Mouse (Mus musculus): ENCODE data around the gene Vps13d. TPM values are rescaled to one million over a fixed set of nuclear protein-coding genes. Genes with fewer than 3 reads are reported as not detected.

Gene Vps13d
- total RNA-seq, 1 experiment from 2014 or later, result 101 TPM

- no peak for ATAC-seq (ENCODE audit: extremely low read depth, insufficient number of reproducible peaks, low FRiP score, poor library complexity, severe bottlenecking)
These were observed 91.2 kb downstream of the Vps13d start for GRCm38 (mm10) chr4:145103617-145104016.

- no peak for ATAC-seq (ENCODE audit: extremely low read depth, insufficient number of reproducible peaks, low FRiP score, poor library complexity, severe bottlenecking)
These were observed 92.7 kb downstream of the Vps13d start for GRCm38 (mm10) chr4:145101823-145102718.

- ATAC-seq (ENCODE audit: extremely low read depth, insufficient number of reproducible peaks, low FRiP score, poor library complexity, severe bottlenecking), result no peak
These were observed 95.0 kb downstream of the Vps13d start for GRCm38 (mm10) chr4:145099853-145100252.

GRCm38 (mm10) chr4:145099344-145099743 is 95.5 kb downstream of the Vps13d start:
- ATAC-seq (ENCODE audit: extremely low read depth, insufficient number of reproducible peaks, low FRiP score, poor library complexity, severe bottlenecking), result no peak

GRCm38 (mm10) chr4:145097974-145098373 is 96.8 kb downstream of the Vps13d start:
- ATAC-seq (ENCODE audit: extremely low read depth, insufficient number of reproducible peaks, low FRiP score, poor library complexity, severe bottlenecking), result no peak

GRCm38 (mm10) chr4:145096481-145097039 is 98.2 kb downstream of the Vps13d start:
- no peak for ATAC-seq (ENCODE audit: extremely low read depth, insufficient number of reproducible peaks, low FRiP score, poor library complexity, severe bottlenecking)

DNA sequence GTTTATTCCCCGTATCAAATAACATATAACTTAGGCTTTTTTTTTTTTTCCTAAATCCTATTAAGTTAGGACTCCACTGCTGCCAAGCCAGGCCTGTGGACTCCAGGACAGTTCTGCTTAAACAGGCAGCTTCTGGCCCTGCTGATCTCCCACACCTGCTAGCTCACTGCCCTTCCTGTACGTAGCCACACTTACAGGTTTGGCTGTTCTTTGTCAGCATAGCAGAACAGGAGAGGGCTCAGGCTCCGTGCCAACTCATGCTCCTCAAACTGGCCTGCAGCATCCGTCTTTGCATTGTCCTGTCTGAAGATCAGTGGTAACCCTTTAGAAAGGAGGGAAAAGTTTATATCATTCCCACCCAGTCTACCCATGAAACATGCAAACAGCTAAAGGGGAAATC is 108.3 kb downstream of the Vps13d start:
- ATAC-seq (ENCODE audit: extremely low read depth, insufficient number of reproducible peaks, low FRiP score, poor library complexity, severe bottlenecking), result no peak

DNA sequence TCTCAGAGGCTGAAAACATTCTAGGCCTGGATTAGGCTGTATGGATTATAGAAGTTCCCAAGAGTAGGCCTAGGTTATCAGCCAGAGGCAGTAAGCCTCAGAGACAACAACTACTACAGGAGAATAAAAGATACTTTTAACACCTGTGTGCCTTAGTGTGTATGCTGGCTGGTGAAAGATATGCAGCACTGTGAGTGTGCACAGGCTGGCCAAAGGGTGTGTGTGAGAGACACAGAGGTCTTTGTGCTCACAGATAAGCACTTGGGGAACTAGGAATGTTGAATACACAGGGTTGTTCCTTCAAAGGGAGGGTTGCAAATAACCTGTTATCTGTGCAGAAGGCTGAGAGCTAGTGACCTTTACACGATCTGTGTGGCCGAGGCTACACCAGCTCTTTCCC is 115.5 kb downstream of the Vps13d start:
- ATAC-seq (ENCODE audit: extremely low read depth, insufficient number of reproducible peaks, low FRiP score, poor library complexity, severe bottlenecking), result no peak

DNA sequence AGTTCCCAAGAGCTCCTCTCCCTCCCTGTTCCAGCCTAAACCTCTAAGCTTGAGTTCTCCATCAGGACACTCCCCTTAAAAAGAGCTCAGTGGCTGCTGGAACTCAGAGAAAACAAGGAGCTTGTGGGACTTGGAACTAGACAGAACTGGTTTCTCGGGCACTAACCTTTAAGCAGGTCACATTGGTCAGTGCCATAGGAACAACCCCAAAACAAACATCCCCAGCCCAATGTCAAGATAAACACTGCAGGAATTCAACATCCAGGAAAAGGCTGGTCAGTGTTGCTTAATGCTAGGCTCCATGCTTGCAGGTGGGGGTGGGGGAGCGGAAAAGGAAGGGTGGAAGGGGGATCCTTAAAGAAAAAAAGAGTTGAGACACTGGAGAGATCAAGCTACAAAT is 120.5 kb downstream of the Vps13d start:
- no peak for ATAC-seq (ENCODE audit: extremely low read depth, insufficient number of reproducible peaks, low FRiP score, poor library complexity, severe bottlenecking)

GRCm38 (mm10) chr4:145073728-145074127 is 121.1 kb downstream of the Vps13d start:
- no peak for ATAC-seq (ENCODE audit: extremely low read depth, insufficient number of reproducible peaks, low FRiP score, poor library complexity, severe bottlenecking)

GRCm38 (mm10) chr4:145071942-145072341 is 122.9 kb downstream of the Vps13d start:
- no peak for ATAC-seq (ENCODE audit: extremely low read depth, insufficient number of reproducible peaks, low FRiP score, poor library complexity, severe bottlenecking)

GRCm38 (mm10) chr4:145067019-145067680 is 127.7 kb downstream of the Vps13d start:
- no peak for ATAC-seq (ENCODE audit: extremely low read depth, insufficient number of reproducible peaks, low FRiP score, poor library complexity, severe bottlenecking)

DNA sequence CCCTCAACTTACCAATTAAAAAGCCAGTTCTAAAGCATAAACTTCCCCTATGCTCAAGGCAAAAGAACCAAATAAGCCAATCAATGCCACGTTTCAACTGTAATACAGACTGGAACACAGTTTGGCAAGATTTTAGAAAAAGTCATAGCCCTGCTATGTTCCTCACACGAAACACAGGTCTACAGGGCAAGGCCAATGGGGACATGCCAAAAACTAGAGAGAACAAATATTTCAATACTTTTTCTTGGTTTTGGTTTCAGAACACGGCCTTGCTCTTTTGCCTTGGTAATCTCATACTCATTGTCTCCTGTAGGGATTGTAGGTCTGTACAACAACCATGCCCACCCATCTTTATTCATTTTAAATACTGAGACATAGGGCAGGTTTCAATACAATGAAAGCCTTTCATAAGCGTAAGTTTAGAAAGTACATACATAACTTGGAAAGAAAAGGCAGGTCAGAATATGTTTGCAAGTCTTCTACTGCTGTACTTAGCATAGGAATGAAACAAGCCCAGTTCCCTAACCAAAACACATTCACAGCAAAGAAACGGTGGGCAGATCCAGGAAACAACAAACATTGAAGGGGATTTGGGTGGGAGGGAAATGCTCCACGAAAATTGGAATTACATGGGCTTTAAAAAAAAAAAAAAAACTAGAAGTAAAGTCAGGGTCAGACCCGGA is 128.3 kb downstream of the Vps13d start:
- no peak for ATAC-seq (ENCODE audit: extremely low read depth, insufficient number of reproducible peaks, low FRiP score, poor library complexity, severe bottlenecking)

DNA sequence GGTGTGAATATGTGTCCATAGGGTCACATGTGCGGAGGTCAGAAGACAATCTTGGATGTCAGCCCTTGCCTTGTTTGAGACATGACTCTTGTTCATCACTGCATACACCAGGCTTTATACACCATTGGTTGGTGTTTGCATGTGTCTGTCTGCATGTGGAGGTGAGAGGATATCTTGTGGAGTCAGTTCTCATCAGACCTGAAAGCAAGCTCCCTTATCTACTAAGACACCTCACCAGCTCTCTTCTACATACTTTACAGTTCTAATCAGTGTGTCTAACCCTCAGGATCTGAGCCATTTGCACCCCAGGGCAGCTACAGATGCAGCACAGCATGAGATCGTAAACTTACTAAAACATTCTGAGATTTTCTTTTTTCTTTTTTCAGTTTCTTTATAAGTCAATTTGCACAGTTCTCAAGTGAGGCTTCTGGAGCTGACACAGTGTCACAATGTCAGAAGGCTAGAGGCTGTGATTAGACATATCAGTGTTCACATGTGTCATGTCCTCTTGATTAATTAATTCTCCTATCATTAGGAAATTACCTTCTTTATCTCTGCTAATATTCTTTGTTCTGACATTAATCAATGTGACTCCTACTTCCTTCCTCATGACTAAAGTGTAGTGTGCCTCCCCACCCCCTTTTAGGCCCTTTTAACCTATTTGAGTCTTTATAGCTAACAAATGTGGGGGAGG is 135.9 kb downstream of the Vps13d start:
- no peak for ATAC-seq (ENCODE audit: extremely low read depth, insufficient number of reproducible peaks, low FRiP score, poor library complexity, severe bottlenecking)

- ATAC-seq (ENCODE audit: extremely low read depth, insufficient number of reproducible peaks, low FRiP score, poor library complexity, severe bottlenecking), result no peak
These were observed 138.5 kb downstream of the Vps13d start for GRCm38 (mm10) chr4:145056346-145056745.

GRCm38 (mm10) chr4:145055792-145056191 is 139.0 kb downstream of the Vps13d start:
- no peak for ATAC-seq (ENCODE audit: extremely low read depth, insufficient number of reproducible peaks, low FRiP score, poor library complexity, severe bottlenecking)

DNA sequence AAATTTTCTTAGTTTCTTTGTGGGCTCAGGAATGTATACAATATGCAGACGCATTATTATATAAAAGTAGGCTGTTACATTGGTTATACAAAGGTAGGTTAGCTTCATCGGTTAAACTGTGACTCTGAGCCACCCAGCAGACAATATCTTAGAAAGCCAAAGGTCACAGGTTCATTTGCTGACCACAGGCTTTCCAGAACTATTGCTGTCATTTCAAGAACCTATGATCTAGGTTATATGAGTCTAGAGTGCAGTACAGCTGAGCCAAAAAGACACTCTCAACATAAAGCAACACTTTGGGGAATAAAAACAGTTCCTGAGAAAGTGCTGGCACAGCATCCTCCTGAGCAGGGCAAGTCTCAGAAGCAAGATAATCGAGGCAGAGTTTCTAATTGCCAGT is 140.4 kb downstream of the Vps13d start:
- ATAC-seq (ENCODE audit: extremely low read depth, insufficient number of reproducible peaks, low FRiP score, poor library complexity, severe bottlenecking), result no peak

DNA sequence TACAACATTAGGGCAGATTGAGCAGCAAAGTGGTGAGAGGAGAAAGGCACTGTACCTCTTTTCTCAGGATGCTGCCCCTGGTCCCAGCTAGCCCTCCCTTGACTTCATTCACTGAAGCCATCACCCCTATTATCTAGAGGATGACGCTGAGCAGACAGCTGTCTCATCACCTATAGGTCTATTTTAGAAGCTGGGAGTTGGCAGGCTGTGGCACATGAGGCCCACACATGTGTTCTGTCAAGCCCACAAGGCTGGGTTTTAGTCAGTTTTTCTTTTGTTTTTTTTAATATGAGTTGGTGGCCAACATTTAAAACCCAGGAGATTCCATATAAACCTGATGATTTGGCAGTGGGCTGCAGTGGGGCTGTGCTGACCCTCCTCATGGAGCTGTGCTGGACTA is 142.1 kb downstream of the Vps13d start:
- ATAC-seq (ENCODE audit: extremely low read depth, insufficient number of reproducible peaks, low FRiP score, poor library complexity, severe bottlenecking), result no peak

GRCm38 (mm10) chr4:145052282-145052681 is 142.5 kb downstream of the Vps13d start:
- no peak for ATAC-seq (ENCODE audit: extremely low read depth, insufficient number of reproducible peaks, low FRiP score, poor library complexity, severe bottlenecking)

Data from neutrophil, adult 5-6 weeks (primary cell).